Mouse (Mus musculus): ENCODE data around the gene Tsen2. TPM values are rescaled to one million over a fixed set of nuclear protein-coding genes. Genes with fewer than 3 reads are reported as not detected.

Gene Tsen2
- polyA plus RNA-seq, 2 experiments, result 16.3 to 26.1 TPM

GRCm38 (mm10) chr6:115595667-115596066, 51.2 kb downstream of the Tsen2 start:
- DNase-seq (ENCODE audit: low spot score) (no peak), ATAC-seq (ENCODE audit: low FRiP score, low read depth) (no peak)
- no peak overlapping the region for H3K27ac ChIP-seq (replicated peaks; ENCODE audit: low read depth, low read length)
- H3K9ac ChIP-seq (ENCODE audit: low read depth, low read length, severe bottlenecking), result no peak overlapping the region
- H3K9me3 ChIP-seq (ENCODE audit: control insufficient read depth, low read length), result no peaks in the 10 kb centered on the region
- H3K36me3 ChIP-seq (ENCODE audit: control insufficient read depth, insufficient read depth, low read length), result no peaks in the 10 kb centered on the region
- no peak for TF ChIP-seq POLR2A (IDR thresholded peaks at IDR 0.05; ENCODE audit: borderline replicate concordance, extremely low read depth, insufficient read depth, insufficient read length)
- no peaks in the 10 kb centered on the region for H3K4me1 ChIP-seq (ENCODE audit: control insufficient read depth, insufficient read depth, low read length)
- WGBS, result 49% methylated on average over 3 of the region's 3 CpGs
- no peaks in the 10 kb centered on the region for H3K27me3 ChIP-seq (ENCODE audit: control insufficient read depth, insufficient read depth, low read length)
- no peak overlapping the region for H3K4me3 ChIP-seq (replicated peaks; ENCODE audit: low read length)
- H3K4me2 ChIP-seq (replicated peaks; ENCODE audit: low read depth, low read length, severe bottlenecking), result no peak overlapping the region

- H3K4me1 ChIP-seq (ENCODE audit: control insufficient read depth, insufficient read depth, low read length), result peaks cover 9% of the 10 kb centered on the region
- H3K4me3 ChIP-seq (replicated peaks; ENCODE audit: low read length), result peak overlapping the region; percentile 82
- peak overlapping the region; percentile 62 for H3K4me2 ChIP-seq (replicated peaks; ENCODE audit: low read depth, low read length, severe bottlenecking)
- H3K27ac ChIP-seq (replicated peaks; ENCODE audit: low read depth, low read length), result no peak overlapping the region
- 63% methylated on average over 4 of the region's 4 CpGs for WGBS
- DNase-seq (ENCODE audit: low spot score) (no peak), ATAC-seq (ENCODE audit: low FRiP score, low read depth) (no peak)
- TF ChIP-seq POLR2A (IDR thresholded peaks at IDR 0.05; ENCODE audit: borderline replicate concordance, extremely low read depth, insufficient read depth, insufficient read length), result no peak
- H3K9ac ChIP-seq (ENCODE audit: low read depth, low read length, severe bottlenecking), result no peak overlapping the region
- peaks cover 9% of the 10 kb centered on the region for H3K36me3 ChIP-seq (ENCODE audit: control insufficient read depth, insufficient read depth, low read length)
- H3K9me3 ChIP-seq (ENCODE audit: control insufficient read depth, low read length), result no peaks in the 10 kb centered on the region
- no peaks in the 10 kb centered on the region for H3K27me3 ChIP-seq (ENCODE audit: control insufficient read depth, insufficient read depth, low read length)
Observed at GRCm38 (mm10) chr6:115601322-115601714, 56.9 kb downstream of the Tsen2 start.

GRCm38 (mm10) chr6:115601715-115602523, 57.5 kb downstream of the Tsen2 start, which contains the start of gene Mkrn2:
Mkrn2 (plus strand) TSS chr6:115601902.
- peaks cover 9% of the 10 kb centered on the region for H3K4me1 ChIP-seq (ENCODE audit: control insufficient read depth, insufficient read depth, low read length)
- peak within 1 kb of the TSS; percentile 71 for H3K27ac ChIP-seq (replicated peaks; ENCODE audit: low read depth, low read length)
- peaks cover 10% of the 10 kb centered on the region for H3K36me3 ChIP-seq (ENCODE audit: control insufficient read depth, insufficient read depth, low read length)
- DNase-seq (ENCODE audit: low spot score), result peak; percentile 77
- peak within 1 kb of the TSS; percentile 82 for H3K4me3 ChIP-seq (replicated peaks; ENCODE audit: low read length)
- WGBS, result under 1% methylated on average over 45 of the region's 61 CpGs
- peak within 1 kb of the TSS; percentile 83 for H3K9ac ChIP-seq (ENCODE audit: low read depth, low read length, severe bottlenecking)
- no peaks in the 10 kb centered on the region for H3K9me3 ChIP-seq (ENCODE audit: control insufficient read depth, low read length)
- ATAC-seq (ENCODE audit: low FRiP score, low read depth), result peak; percentile 93
- peak within 1 kb of the TSS; percentile 62 for H3K4me2 ChIP-seq (replicated peaks; ENCODE audit: low read depth, low read length, severe bottlenecking)
- TF ChIP-seq POLR2A (IDR thresholded peaks at IDR 0.05; ENCODE audit: borderline replicate concordance, extremely low read depth, insufficient read depth, insufficient read length), result 0 out of 2 replicates have a peak, but pooled peaks have one; percentile 63
- H3K27me3 ChIP-seq (ENCODE audit: control insufficient read depth, insufficient read depth, low read length), result no peaks in the 10 kb centered on the region

- peaks cover 32% of the 10 kb centered on the region for H3K36me3 ChIP-seq (ENCODE audit: control insufficient read depth, insufficient read depth, low read length)
Observed at GRCm38 (mm10) chr6:115606461-115606860, 62.0 kb downstream of the Tsen2 start.

GRCm38 (mm10) chr6:115607429-115607828, 63.0 kb downstream of the Tsen2 start:
- Histone ChIP-seq H3K36me3 (ENCODE audit: control insufficient read depth, insufficient read depth, low read length) (peaks cover 41% of the 10 kb centered on the region), H3K9ac (ENCODE audit: low read depth, low read length, severe bottlenecking) (no peak overlapping the region), H3K4me1 (ENCODE audit: control insufficient read depth, insufficient read depth, low read length) (peaks cover 7% of the 10 kb centered on the region), H3K27me3 (ENCODE audit: control insufficient read depth, insufficient read depth, low read length) (no peaks in the 10 kb centered on the region), H3K4me3 (replicated peaks; ENCODE audit: low read length) (no peak overlapping the region), H3K27ac (replicated peaks; ENCODE audit: low read depth, low read length) (no peak overlapping the region), H3K4me2 (replicated peaks; ENCODE audit: low read depth, low read length, severe bottlenecking) (no peak overlapping the region), H3K9me3 (ENCODE audit: control insufficient read depth, low read length) (no peaks in the 10 kb centered on the region)
- ATAC-seq (ENCODE audit: low FRiP score, low read depth) (no peak), DNase-seq (ENCODE audit: low spot score) (no peak)
- WGBS, result 80% methylated on average over 4 of the region's 4 CpGs
- TF ChIP-seq POLR2A (IDR thresholded peaks at IDR 0.05; ENCODE audit: borderline replicate concordance, extremely low read depth, insufficient read depth, insufficient read length), result no peak

More at GRCm38 (mm10) chr6:115606461-115606860, 62.0 kb downstream of the Tsen2 start:
- H3K9ac ChIP-seq (ENCODE audit: low read depth, low read length, severe bottlenecking), result no peak overlapping the region
- no peak for TF ChIP-seq POLR2A (IDR thresholded peaks at IDR 0.05; ENCODE audit: borderline replicate concordance, extremely low read depth, insufficient read depth, insufficient read length)
- H3K9me3 ChIP-seq (ENCODE audit: control insufficient read depth, low read length), result no peaks in the 10 kb centered on the region
- no peak for DNase-seq (ENCODE audit: low spot score)
- no peaks in the 10 kb centered on the region for H3K27me3 ChIP-seq (ENCODE audit: control insufficient read depth, insufficient read depth, low read length)
- no peak for ATAC-seq (ENCODE audit: low FRiP score, low read depth)
- H3K4me2 ChIP-seq (replicated peaks; ENCODE audit: low read depth, low read length, severe bottlenecking), result no peak overlapping the region
- H3K4me3 ChIP-seq (replicated peaks; ENCODE audit: low read length), result no peak overlapping the region
- WGBS, result 67% methylated on average over 1 of the region's 1 CpGs
- H3K27ac ChIP-seq (replicated peaks; ENCODE audit: low read depth, low read length), result no peak overlapping the region
- H3K4me1 ChIP-seq (ENCODE audit: control insufficient read depth, insufficient read depth, low read length), result peaks cover 9% of the 10 kb centered on the region
